Mouse (Mus musculus) hindbrain, embryonic 12.5 days (tissue): ENCODE data around the gene Ankrd45. TPM values are rescaled to one million over a fixed set of nuclear protein-coding genes. Genes with fewer than 3 reads are reported as not detected.
"Not testable (repeated sequence)": the region's sequence is repeated elsewhere in the genome, so short reads cannot be mapped to it uniquely, and the experiment has no call there.

Source experiments
- ATAC-seq: fragments of 200-750 bp; cut with Nextera tagmentation; 2 replicates; pipeline ENCODE4 v1.8.0; 2017; ENCODE audit warnings: moderate TSS enrichment; ENCODE audit not compliant: low FRiP score
- H3K27ac ChIP-seq: fragments of 300-500 bp; sonication (generic); 2 replicates; pipeline ENCODE4 v1.5.1; 2016; ENCODE audit warnings: mild to moderate bottlenecking
- H3K27me3 ChIP-seq: fragments of 300-500 bp; sonication (generic); 2 replicates; pipeline ENCODE4 v1.6.1; 2016; ENCODE audit warnings: mild to moderate bottlenecking
- H3K36me3 ChIP-seq: fragments of 300-500 bp; sonication (generic); 2 replicates; pipeline ENCODE4 v1.6.1; 2016; ENCODE audit warnings: mild to moderate bottlenecking
- H3K4me1 ChIP-seq: fragments of 300-500 bp; sonication (generic); 2 replicates; pipeline ENCODE4 v1.6.1; 2016
- H3K4me2 ChIP-seq: fragments of 300-500 bp; sonication (generic); replicated peaks from 2 replicates; pipeline ENCODE4 v1.6.1; 2016; ENCODE audit warnings: mild to moderate bottlenecking
- H3K4me3 ChIP-seq: fragments of 300-500 bp; sonication (generic); 2 replicates; pipeline ENCODE4 v1.5.1; 2016; ENCODE audit warnings: mild to moderate bottlenecking
- H3K9ac ChIP-seq: fragments of 300-500 bp; sonication (generic); 2 replicates; pipeline ENCODE4 v1.6.1; 2016; ENCODE audit warnings: mild to moderate bottlenecking, moderate library complexity
- H3K9me3 ChIP-seq: fragments of 300-500 bp; sonication (generic); replicated peaks from 2 replicates; pipeline ENCODE4 v1.6.1; 2016; ENCODE audit warnings: mild to moderate bottlenecking
- WGBS: fragments of 180-500 bp; shearing (Covaris S2); methylation state at CpG from one replicate; pipeline ENCODE4 v1.1.7; 2016; 5-methylcytosine and 5-hydroxymethylcytosine counted together
- polyA plus RNA-seq: library from polyadenylated mRNA; unstranded; fragments of >200 nt; fragmentation: Nextera tagmentation; extraction: Ambion mirVana; gene quantifications from 2 replicates; pipeline ENCODE4 v1.2.1, GENCODE M21; 2016

The Ankrd45 gene
- polyA plus RNA-seq, 1 experiment from 2014 or later: 6.4 TPM

DNA sequence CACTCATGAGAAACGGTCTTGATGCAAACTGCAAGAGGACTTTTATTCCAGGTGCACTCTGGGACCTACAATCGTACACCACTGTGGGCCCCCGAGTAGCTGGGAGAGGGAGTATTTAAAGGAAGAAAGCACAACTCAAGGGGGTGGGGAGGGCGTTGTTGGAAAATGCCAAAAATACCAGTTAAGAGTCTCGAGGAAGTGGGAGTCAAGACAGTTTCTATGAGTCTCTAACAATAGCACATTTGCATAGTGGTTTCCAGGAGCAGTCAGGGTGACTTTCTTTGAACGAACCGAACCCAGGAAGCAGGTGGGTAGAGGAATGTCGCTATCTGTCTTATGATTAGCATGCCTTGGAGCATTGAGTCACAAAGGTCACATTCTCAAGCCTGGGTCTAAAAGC, 3.1 kb downstream of the Ankrd45 start:
- H3K4me2 ChIP-seq, ATAC-seq: not testable (repeated sequence)

DNA sequence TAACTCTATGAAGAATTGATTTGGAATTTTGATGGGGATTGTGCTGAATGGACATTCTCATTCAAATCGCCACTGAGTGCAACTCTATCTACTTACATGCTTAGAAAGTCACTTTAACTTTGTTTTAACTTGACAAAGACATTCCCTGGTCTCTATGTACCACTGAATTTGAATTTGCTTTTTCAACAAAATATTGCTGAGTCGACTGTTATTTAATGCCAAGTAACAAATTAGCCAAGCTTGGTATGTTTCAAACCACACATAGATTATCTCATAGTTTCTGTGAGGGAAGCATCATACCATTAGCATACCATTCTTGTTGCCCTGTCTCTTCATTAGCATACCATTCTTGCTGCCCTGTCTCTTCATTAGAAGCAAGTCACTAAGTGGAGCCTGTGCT, 5.4 kb downstream of the Ankrd45 start:
- Histone ChIP-seq H3K27ac (no peak overlapping the region), H3K9ac (no peak overlapping the region), H3K4me3 (no peak overlapping the region), H3K27me3 (no peaks in the 10 kb centered on the region), H3K4me2 (no peak overlapping the region), H3K9me3 (no peaks in the 10 kb centered on the region), H3K4me1 (no peaks in the 10 kb centered on the region), H3K36me3 (no peaks in the 10 kb centered on the region)
- ATAC-seq: no peak
- 82% methylated on average over 2 of the region's 2 CpGs for WGBS

More for the DNA sequence above, 3.1 kb downstream of the Ankrd45 start:
- 82% methylated on average over 8 of the region's 8 CpGs for WGBS
- not testable (repeated sequence) for H3K4me1 ChIP-seq, H3K36me3 ChIP-seq, H3K9ac ChIP-seq, H3K4me3 ChIP-seq, H3K9me3 ChIP-seq, H3K27ac ChIP-seq, H3K27me3 ChIP-seq

DNA sequence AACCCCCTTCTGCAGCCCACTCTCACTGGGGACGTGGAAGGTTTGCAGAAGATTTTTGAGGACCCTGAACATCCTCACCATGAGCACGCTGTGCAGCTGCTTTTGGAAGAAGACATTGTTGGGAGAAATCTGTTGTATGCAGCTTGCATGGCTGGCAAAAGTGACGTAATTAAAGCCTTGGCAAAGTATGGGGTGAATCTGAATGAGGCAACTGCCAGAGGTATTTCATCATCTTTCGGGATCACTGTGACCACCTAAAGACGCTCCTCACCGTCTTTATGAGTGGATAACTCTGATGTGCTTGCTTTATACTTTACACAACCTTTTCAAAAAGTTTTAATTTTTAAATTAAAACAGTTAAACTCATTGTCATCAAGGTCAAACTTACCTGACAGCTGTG, 8.6 kb downstream of the Ankrd45 start:
- Histone ChIP-seq H3K36me3 (no peaks in the 10 kb centered on the region), H3K27ac (no peak overlapping the region), H3K4me2 (no peak overlapping the region), H3K9ac (no peak overlapping the region), H3K27me3 (no peaks in the 10 kb centered on the region), H3K4me3 (no peak overlapping the region), H3K9me3 (no peaks in the 10 kb centered on the region), H3K4me1 (no peaks in the 10 kb centered on the region)
- ATAC-seq: no peak
- 79% methylated on average over 6 of the region's 6 CpGs for WGBS

- H3K9me3 ChIP-seq: no peaks in the 10 kb centered on the region
- no peaks in the 10 kb centered on the region for H3K27me3 ChIP-seq
- ATAC-seq: no peak
- H3K4me2 ChIP-seq: no peak overlapping the region
- H3K4me1 ChIP-seq: no peaks in the 10 kb centered on the region
- no peak overlapping the region for H3K9ac ChIP-seq
- WGBS: 90% methylated on average over 10 of the region's 10 CpGs
- no peak overlapping the region for H3K27ac ChIP-seq
- H3K36me3 ChIP-seq: no peaks in the 10 kb centered on the region
- no peak overlapping the region for H3K4me3 ChIP-seq
These were observed 14.1 kb downstream of the Ankrd45 start for GRCm38 (mm10) chr1:161156546-161156945.

GRCm38 (mm10) chr1:161159214-161159613, 16.7 kb downstream of the Ankrd45 start, which contains the start of gene Tex50:
Gene Tex50, minus strand, starts transcription at chr1:161159314.
- 86% methylated on average over 3 of the region's 3 CpGs for WGBS
- ATAC-seq: no peak
- H3K4me3 ChIP-seq: no peak within 1 kb of the TSS

DNA sequence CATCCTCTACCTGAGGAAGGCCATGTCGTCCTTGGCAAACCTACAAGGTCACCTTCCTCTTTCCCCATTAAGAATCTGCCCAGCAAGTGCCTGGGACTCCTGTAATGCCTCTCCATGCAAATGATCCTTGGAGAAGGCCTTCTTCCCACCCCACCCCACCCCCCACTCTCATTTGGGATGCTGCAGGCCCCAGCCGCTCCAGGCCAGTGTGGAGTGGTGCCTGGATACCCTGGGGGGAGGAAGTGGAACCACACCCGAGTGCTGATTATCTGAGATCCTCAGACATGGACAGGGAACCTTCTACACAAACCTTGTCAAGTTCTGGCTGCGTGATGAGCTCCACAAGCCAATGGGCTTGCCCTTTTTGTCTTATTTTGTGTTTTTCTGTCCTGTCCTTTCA, 17.8 kb downstream of the Ankrd45 start:
- H3K9ac ChIP-seq: no peak overlapping the region
- no peak overlapping the region for H3K27ac ChIP-seq
- no peaks in the 10 kb centered on the region for H3K27me3 ChIP-seq
- no peak overlapping the region for H3K4me2 ChIP-seq
- no peaks in the 10 kb centered on the region for H3K4me1 ChIP-seq
- H3K4me3 ChIP-seq: no peak overlapping the region
- 0 out of 2 replicates have a peak, but pooled peaks cover 2% of the 10 kb centered on the region for H3K9me3 ChIP-seq
- WGBS: 65% methylated on average over 4 of the region's 4 CpGs
- no peak for ATAC-seq
- no peaks in the 10 kb centered on the region for H3K36me3 ChIP-seq

More at GRCm38 (mm10) chr1:161159214-161159613, 16.7 kb downstream of the Ankrd45 start, which contains the start of gene Tex50:
- Histone ChIP-seq H3K9me3 (0 out of 2 replicates have a peak, but pooled peaks cover 2% of the 10 kb centered on the region), H3K27me3 (no peaks in the 10 kb centered on the region), H3K27ac (no peak within 1 kb of the TSS), H3K36me3 (no peaks in the 10 kb centered on the region), H3K9ac (no peak within 1 kb of the TSS), H3K4me2 (no peak within 1 kb of the TSS), H3K4me1 (no peaks in the 10 kb centered on the region)

GRCm38 (mm10) chr1:161170651-161171050, 28.2 kb downstream of the Ankrd45 start:
- no peak overlapping the region for H3K27ac ChIP-seq
- H3K27me3 ChIP-seq: peaks cover 31% of the 10 kb centered on the region
- no peaks in the 10 kb centered on the region for H3K4me1 ChIP-seq
- ATAC-seq: peak; percentile 91
- peak overlapping the region; percentile 58; the same call in 1 of the 2 replicates for H3K9ac ChIP-seq
- peak overlapping the region; percentile 78 for H3K4me2 ChIP-seq
- H3K4me3 ChIP-seq: peak overlapping the region; percentile 49
- no peaks in the 10 kb centered on the region for H3K36me3 ChIP-seq
- H3K9me3 ChIP-seq: no peaks in the 10 kb centered on the region
- under 1% methylated on average over 40 of the region's 40 CpGs for WGBS

DNA sequence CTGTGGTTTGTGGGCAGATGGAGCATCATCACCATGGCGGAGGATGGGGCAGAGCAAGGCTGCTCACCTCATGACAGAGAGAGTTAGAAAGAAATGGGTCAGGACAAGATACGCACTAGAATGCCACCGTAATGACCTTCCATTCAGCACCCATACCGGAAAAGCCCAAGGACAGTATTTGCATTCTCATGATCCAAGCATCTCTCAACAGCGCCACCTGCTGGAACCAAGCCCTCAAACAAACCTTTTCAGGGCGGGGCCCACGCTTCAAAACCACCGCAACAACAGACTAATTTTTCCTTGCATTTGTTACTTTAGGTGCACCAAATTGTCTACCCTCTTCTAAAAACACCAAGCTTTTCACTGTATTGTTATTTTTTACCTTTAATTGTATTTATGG, 38.2 kb downstream of the Ankrd45 start:
- Histone ChIP-seq H3K9me3 (no peaks in the 10 kb centered on the region), H3K4me3 (no peak overlapping the region), H3K27me3 (no peaks in the 10 kb centered on the region), H3K36me3 (no peaks in the 10 kb centered on the region), H3K4me2 (no peak overlapping the region), H3K4me1 (no peaks in the 10 kb centered on the region), H3K27ac (no peak overlapping the region), H3K9ac (no peak overlapping the region)
- no peak for ATAC-seq
- WGBS: 57% methylated on average over 8 of the region's 8 CpGs

- no peak overlapping the region for H3K27ac ChIP-seq
- ATAC-seq: no peak
- H3K27me3 ChIP-seq: no peaks in the 10 kb centered on the region
- H3K4me3 ChIP-seq: no peak overlapping the region
- H3K4me1 ChIP-seq: no peaks in the 10 kb centered on the region
- whole genome bisulfite sequencing: 89% methylated on average over 9 of the region's 9 CpGs
- H3K9me3 ChIP-seq: no peaks in the 10 kb centered on the region
- H3K9ac ChIP-seq: no peak overlapping the region
- H3K36me3 ChIP-seq: no peaks in the 10 kb centered on the region
- no peak overlapping the region for H3K4me2 ChIP-seq
These were observed 39.9 kb downstream of the Ankrd45 start for GRCm38 (mm10) chr1:161182386-161182785.

DNA sequence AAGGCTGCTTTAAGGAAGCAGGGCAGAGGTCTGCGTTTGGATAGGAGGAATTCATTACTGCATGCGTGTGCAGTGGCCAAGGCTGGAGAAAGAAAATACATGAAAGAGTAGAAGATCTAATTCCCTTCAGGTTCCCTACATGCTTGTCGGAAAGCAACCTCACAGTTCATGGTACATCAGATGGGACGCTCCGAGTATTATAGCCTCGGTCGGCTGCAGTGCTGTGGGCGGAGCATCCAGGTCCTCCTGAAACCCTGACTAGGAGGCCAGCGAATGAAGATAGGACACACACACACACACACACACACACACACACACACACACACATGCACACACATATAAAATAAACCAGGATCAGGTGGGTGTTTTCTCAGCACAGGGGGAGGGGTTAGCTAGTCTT, 41.2 kb downstream of the Ankrd45 start:
- no peaks in the 10 kb centered on the region for H3K9me3 ChIP-seq
- H3K27me3 ChIP-seq: no peaks in the 10 kb centered on the region
- ATAC-seq: no peak
- no peak overlapping the region for H3K4me3 ChIP-seq
- no peaks in the 10 kb centered on the region for H3K36me3 ChIP-seq
- H3K4me2 ChIP-seq: no peak overlapping the region
- no peak overlapping the region for H3K9ac ChIP-seq
- no peaks in the 10 kb centered on the region for H3K4me1 ChIP-seq
- 63% methylated on average over 9 of the region's 9 CpGs for WGBS
- no peak overlapping the region for H3K27ac ChIP-seq

DNA sequence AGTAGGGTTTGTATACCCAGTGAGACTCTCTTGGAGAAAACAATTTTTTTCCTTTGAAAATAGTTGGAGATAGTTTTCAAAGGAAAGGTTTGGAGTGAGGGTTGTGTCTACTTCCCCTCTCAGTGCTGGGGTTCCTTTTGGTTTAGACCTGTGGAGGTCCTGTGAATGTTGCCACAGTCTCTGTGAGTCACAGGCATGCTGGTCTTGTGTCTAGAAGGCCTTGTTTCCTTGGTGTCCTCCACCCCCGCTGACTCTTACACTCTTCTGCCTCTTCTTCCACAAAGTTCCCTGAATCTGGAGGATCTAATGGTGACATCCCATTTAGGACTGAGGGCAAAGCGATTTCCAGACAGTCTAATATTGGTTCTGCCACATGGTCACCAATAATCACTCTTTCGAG, 42.9 kb downstream of the Ankrd45 start:
- Histone ChIP-seq H3K27me3 (no peaks in the 10 kb centered on the region), H3K9ac (no peak overlapping the region), H3K4me3 (no peak overlapping the region), H3K36me3 (no peaks in the 10 kb centered on the region), H3K4me1 (no peaks in the 10 kb centered on the region), H3K9me3 (0 out of 2 replicates have a peak, but pooled peaks cover 4% of the 10 kb centered on the region), H3K4me2 (no peak overlapping the region), H3K27ac (no peak overlapping the region)
- 82% methylated on average over 3 of the region's 3 CpGs for WGBS
- no peak for ATAC-seq

DNA sequence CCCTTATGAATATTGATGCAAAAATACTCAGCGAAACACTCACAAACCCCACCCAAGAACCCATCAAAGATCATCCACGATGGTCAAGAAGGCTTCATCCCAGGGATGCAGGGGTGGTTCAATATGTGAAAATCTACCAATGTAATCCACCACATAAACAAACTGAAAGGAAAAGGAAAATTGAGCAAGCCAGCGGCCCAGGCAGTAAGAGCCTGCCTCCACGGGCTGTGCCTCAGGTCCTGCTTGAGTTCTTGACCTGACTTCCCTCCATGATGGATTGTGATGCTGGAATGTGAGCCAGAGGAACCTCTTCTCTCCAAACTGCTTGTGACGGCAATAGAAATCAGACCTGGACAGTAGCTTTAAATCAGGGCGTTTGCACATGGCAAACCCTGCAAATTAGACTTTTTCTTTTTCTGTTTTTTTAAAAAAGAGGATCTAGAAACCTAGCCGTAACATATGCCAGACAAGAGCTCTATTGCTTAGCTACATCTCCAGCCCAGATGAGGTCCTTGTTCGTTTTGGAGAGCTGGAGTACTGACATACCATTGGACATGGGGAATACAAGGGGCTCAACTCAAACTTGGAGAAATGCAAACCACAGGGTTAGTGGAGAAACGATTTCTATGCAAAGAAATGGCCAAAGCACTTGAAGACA, 47.9 kb downstream of the Ankrd45 start:
- Histone ChIP-seq H3K27ac (no peak overlapping the region), H3K27me3 (no peaks in the 10 kb centered on the region), H3K9ac (no peak overlapping the region), H3K36me3 (no peaks in the 10 kb centered on the region), H3K4me3 (no peak overlapping the region), H3K4me2 (no peak overlapping the region), H3K9me3 (0 out of 2 replicates have a peak, but pooled peaks cover 4% of the 10 kb centered on the region), H3K4me1 (peaks cover 5% of the 10 kb centered on the region)
- WGBS: 80% methylated on average over 9 of the region's 9 CpGs
- no peak for ATAC-seq
